Mouse (Mus musculus) cortical plate, adult 2 months (tissue): ENCODE results near the gene Cd37.
A peak's percentile ranks its signal among the peaks of the same experiment; 100 is the strongest.

ENCODE experiments used
- CTCF ChIP-seq: fragments of 200-500 bp; IDR thresholded peaks from 2 replicates; pipeline ENCODE4 v1.5.1; 2011; ENCODE audit warnings: mild to moderate bottlenecking, control low read depth, low read length; ENCODE audit not compliant: insufficient read depth; ENCODE audit errors: extremely low read depth
- POLR2A ChIP-seq: fragments of 200-500 bp; IDR thresholded peaks from 2 replicates; pipeline ENCODE4 v1.6.1; 2011; ENCODE audit warnings: mild to moderate bottlenecking, low read length, control low read depth; ENCODE audit not compliant: insufficient read depth; ENCODE audit errors: extremely low read depth

GRCm38 (mm10) chr7:45202654-45203053 is 36.3 kb downstream of the Cd37 start:
- TF ChIP-seq CTCF (no peak), POLR2A (peak; percentile 63; the same call in 1 of the 2 replicates)
